Mouse (Mus musculus) liver, embryonic 16.5 days (tissue): ENCODE measurements around the gene Samd4b. TPM values are rescaled to one million over a fixed set of nuclear protein-coding genes. Genes with fewer than 3 reads are reported as not detected.
"Not testable (repeated sequence)": the region's sequence is repeated elsewhere in the genome, so short reads cannot be mapped to it uniquely, and the experiment has no call there.

Source experiments
- ATAC-seq: fragments of 200-750 bp; cut with Nextera tagmentation; 2 replicates; pipeline ENCODE4 v1.8.0; 2017; ENCODE audit warnings: low read depth, mild to moderate bottlenecking, moderate number of reproducible peaks, moderate library complexity
- H3K27ac ChIP-seq: fragments of 300-500 bp; sonication (generic); 2 replicates; pipeline ENCODE4 v1.5.1; 2014; ENCODE audit warnings: mild to moderate bottlenecking, low read length
- H3K27me3 ChIP-seq: fragments of 300-500 bp; sonication (generic); 2 replicates; pipeline ENCODE4 v1.6.1; 2014; ENCODE audit warnings: low read depth, low read length, mixed read lengths; ENCODE audit not compliant: control insufficient read depth, insufficient read depth
- H3K36me3 ChIP-seq: fragments of 300-500 bp; sonication (generic); 2 replicates; pipeline ENCODE4 v1.6.1; 2014; ENCODE audit warnings: mild to moderate bottlenecking; ENCODE audit not compliant: control insufficient read depth, insufficient read depth
- H3K4me1 ChIP-seq: fragments of 300-500 bp; sonication (generic); 2 replicates; pipeline ENCODE4 v1.6.1; 2014; ENCODE audit warnings: low read depth, low read length, mixed read lengths; ENCODE audit not compliant: control insufficient read depth
- H3K4me2 ChIP-seq: fragments of 300-500 bp; sonication (generic); 2 replicates; pipeline ENCODE4 v1.6.1; 2014; ENCODE audit warnings: low read depth, low read length, mixed read lengths
- H3K4me3 ChIP-seq: fragments of 300-500 bp; sonication (generic); 2 replicates; pipeline ENCODE4 v1.5.1; 2014; ENCODE audit warnings: low read depth, mild to moderate bottlenecking, low read length
- H3K9ac ChIP-seq: fragments of 300-500 bp; sonication (generic); 2 replicates; pipeline ENCODE4 v1.6.1; 2014; ENCODE audit warnings: low read depth, low read length
- H3K9me3 ChIP-seq: fragments of 300-500 bp; sonication (generic); replicated peaks from 2 replicates; pipeline ENCODE4 v1.6.1; 2016; ENCODE audit warnings: low read length; ENCODE audit not compliant: control insufficient read depth
- WGBS: fragments of 180-500 bp; shearing (Covaris S2); extraction: QIAGEN DNeasy Blood & Tissue Kit; methylation state at CpG from one replicate; pipeline ENCODE4 v1.1.7; 2014; ENCODE audit not compliant: insufficient replicate concordance; 5-methylcytosine and 5-hydroxymethylcytosine counted together
- polyA plus RNA-seq: library from polyadenylated mRNA; unstranded; fragments of >200 nt; fragmentation: Nextera tagmentation; extraction: Ambion mirVana; gene quantifications from 2 replicates; pipeline ENCODE4 v1.2.1, GENCODE M21; 2015

Gene Samd4b
- polyA plus RNA-seq, 1 experiment from 2014 or later: 3.5 TPM

DNA sequence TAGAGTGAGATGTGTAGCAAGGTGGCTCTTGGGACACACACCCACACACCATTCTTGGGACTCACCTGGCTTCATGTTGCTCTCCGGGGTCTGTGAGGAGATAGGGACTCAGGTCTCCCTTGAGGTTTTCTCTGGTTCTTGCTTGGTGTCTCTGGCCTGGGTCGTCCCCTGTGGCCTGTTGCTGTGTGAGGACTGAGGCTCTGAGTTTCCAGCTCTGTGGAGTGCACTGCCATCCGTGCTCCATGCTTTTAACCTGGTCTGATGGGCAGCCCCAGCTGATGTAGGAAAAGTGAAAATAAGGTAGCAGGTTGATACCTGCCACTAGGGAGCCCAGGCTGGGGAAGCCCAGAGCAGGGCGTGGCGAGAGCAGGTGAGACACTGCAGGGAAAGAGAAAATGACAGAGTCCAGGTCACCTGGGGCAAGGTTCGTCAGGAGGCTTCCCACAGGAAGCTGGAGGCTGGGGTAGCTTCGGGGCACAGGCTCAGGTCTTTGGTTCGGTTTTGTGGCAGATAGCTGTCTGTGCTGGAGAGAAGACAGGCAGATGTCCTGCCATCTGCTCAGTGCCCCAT, 87.5 kb downstream of the Samd4b start, which contains the start of gene Ifnl2:
Ifnl2 (minus strand) TSS at position 51 of the 570 bp plus-strand sequence.
- H3K27ac ChIP-seq, H3K36me3 ChIP-seq, H3K9ac ChIP-seq, H3K27me3 ChIP-seq, H3K4me3 ChIP-seq, H3K9me3 ChIP-seq, H3K4me1 ChIP-seq, ATAC-seq, H3K4me2 ChIP-seq: not testable (repeated sequence)
- WGBS: 45% methylated on average over 8 of the region's 8 CpGs

DNA sequence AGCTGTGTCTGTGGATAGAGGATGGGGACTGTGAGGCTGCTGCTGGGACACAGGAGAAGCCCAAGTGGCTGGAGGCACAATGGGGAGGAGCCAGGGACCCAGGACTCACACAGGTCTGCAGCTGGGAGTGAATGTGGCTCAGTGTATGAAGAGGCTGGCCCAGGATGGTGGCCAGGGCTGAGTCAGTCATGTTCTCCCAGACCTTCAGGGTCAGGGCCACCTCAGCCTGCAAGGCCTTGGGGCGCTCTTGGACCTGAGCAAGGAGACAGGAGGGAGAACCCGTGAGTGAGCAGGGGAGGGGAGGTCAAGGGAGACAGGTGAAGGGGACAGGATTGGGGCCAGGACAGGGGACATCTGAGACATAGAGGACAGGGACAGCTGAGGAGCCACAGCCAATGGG, 88.8 kb downstream of the Samd4b start:
- not testable (repeated sequence) for H3K4me1 ChIP-seq, H3K36me3 ChIP-seq, H3K9me3 ChIP-seq, H3K27ac ChIP-seq, ATAC-seq, H3K4me2 ChIP-seq, H3K27me3 ChIP-seq, H3K9ac ChIP-seq, H3K4me3 ChIP-seq
- 80% methylated on average over 1 of the region's 2 CpGs for WGBS

DNA sequence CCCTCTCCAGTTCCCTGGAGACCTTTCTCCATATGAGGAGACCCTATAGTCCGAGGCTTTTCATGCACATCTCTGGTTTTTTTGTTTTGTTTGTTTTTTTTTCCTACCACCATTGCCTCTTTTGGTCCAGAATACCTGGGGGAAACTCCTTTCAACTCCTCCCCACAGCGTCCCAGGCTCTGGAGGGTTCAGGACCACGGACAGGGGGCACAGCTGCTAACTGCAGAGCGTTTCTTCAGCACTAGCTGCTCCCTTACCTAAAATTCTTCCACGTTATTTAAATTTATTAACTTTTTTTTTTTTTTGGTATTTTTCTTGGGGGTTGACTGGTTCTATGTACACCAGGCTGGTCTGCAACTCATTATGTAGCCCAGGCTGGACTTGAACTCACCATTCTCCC, 92.4 kb downstream of the Samd4b start:
- no peak for ATAC-seq
- Histone ChIP-seq H3K4me2 (no peak overlapping the region), H3K4me3 (no peak overlapping the region), H3K9ac (no peak overlapping the region), H3K27ac (no peak overlapping the region), H3K36me3 (no peaks in the 10 kb centered on the region), H3K4me1 (no peaks in the 10 kb centered on the region), H3K9me3 (no peaks in the 10 kb centered on the region; the same call in 1 of the 2 replicates), H3K27me3 (no peaks in the 10 kb centered on the region)
- 3% methylated on average over 5 of the region's 5 CpGs for WGBS

DNA sequence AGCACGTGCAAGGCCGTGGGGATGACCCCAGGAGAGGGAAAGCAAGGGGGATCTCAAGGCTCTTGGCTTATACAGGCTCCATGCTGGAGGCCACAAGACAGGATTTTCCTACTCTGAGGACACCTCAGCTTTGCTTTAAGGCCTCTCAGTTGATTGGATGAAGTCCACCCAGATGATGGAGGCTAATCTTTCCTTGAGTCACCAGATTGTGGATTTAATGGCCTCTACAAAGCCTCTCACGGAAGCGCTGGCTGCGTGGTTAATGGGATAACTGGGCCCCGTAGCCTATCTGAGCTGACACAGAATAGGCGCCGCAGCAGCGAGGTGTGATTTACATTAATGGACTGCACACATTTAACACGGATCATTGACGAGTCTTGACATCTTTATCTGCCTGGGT, 102.5 kb downstream of the Samd4b start:
- no peaks in the 10 kb centered on the region for H3K9me3 ChIP-seq
- no peak for ATAC-seq
- no peaks in the 10 kb centered on the region for H3K4me1 ChIP-seq
- no peak overlapping the region for H3K4me3 ChIP-seq
- no peaks in the 10 kb centered on the region for H3K36me3 ChIP-seq
- H3K27ac ChIP-seq: no peak overlapping the region
- H3K27me3 ChIP-seq: no peaks in the 10 kb centered on the region
- no peak overlapping the region for H3K9ac ChIP-seq
- 61% methylated on average over 11 of the region's 11 CpGs for WGBS
- H3K4me2 ChIP-seq: no peak overlapping the region

DNA sequence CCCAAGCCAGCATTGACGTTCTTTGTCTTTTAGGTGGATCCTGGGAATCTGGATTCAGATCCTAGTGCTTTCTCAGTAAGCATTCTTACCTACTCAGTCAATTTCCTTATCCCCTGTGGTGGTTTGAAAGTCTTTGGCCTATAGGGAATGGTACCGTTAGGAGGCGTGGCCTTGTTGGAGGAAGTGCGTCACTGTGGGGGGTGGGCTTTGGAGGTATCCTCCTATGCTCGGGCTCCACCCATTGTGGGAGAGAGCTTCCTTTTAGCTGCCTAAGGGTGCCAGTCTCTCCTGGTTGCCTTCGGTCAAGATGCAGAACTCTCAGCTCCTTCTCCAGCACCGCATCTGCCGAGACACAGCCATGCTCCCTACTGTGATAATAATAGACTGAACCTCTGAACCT, 105.6 kb downstream of the Samd4b start:
- ATAC-seq: no peak
- Histone ChIP-seq H3K4me2 (no peak overlapping the region), H3K4me3 (no peak overlapping the region), H3K4me1 (no peaks in the 10 kb centered on the region), H3K9ac (no peak overlapping the region), H3K9me3 (no peaks in the 10 kb centered on the region), H3K36me3 (no peaks in the 10 kb centered on the region), H3K27ac (no peak overlapping the region), H3K27me3 (no peaks in the 10 kb centered on the region; the same call in none of the 2 replicates)
- WGBS: 69% methylated on average over 8 of the region's 8 CpGs

DNA sequence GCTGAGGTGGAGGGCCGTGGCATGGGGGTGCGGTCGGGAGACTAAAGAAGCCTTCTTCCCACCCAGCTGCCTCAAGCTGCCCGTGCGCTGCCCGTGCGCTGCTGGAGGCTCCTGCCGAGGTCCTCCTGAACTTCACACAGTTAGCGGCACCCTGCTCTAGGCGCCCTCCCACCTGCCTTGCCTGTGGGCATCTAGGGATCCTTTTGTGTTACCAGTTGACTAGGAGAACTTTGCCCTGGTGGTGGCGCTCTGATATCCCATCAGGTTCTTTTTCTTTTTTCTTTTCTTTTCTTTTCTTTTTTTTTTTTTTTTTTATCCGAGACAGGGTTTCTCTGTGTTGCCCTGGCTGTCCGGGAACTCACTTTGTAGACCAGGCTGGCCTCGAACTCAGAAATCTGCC, 107.0 kb downstream of the Samd4b start:
- H3K27me3 ChIP-seq: no peaks in the 10 kb centered on the region; the same call in none of the 2 replicates
- ATAC-seq: no peak
- H3K4me1 ChIP-seq: no peaks in the 10 kb centered on the region
- no peak overlapping the region for H3K9ac ChIP-seq
- no peak overlapping the region for H3K27ac ChIP-seq
- WGBS: 34% methylated on average over 14 of the region's 14 CpGs
- H3K4me3 ChIP-seq: no peak overlapping the region
- no peak overlapping the region for H3K4me2 ChIP-seq
- no peaks in the 10 kb centered on the region for H3K9me3 ChIP-seq
- H3K36me3 ChIP-seq: no peaks in the 10 kb centered on the region

DNA sequence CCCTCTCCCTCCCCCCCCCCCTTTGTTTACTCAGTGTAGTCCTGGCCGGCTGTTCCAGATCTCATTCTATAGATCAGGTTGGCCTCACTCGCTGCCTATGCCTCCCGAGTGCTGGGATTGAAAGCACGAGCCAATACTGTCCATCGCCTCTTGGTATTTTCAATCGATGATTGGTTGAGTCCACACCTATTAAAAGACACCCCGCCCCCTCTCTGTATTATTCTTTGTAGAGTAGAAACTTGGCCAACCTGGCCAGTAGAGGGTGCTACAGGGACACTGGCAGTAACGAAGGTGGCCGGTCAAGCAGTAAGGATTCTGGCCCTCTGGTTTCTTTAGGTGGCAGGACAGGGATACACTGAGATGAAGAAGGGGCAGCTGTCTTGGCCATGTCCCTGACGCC, 107.5 kb downstream of the Samd4b start:
- Histone ChIP-seq H3K4me2 (no peak overlapping the region), H3K27me3 (no peaks in the 10 kb centered on the region; the same call in none of the 2 replicates), H3K9me3 (no peaks in the 10 kb centered on the region), H3K4me3 (no peak overlapping the region), H3K36me3 (no peaks in the 10 kb centered on the region), H3K9ac (no peak overlapping the region), H3K27ac (no peak overlapping the region), H3K4me1 (no peaks in the 10 kb centered on the region)
- 7% methylated on average over 10 of the region's 10 CpGs for WGBS
- ATAC-seq: peak; percentile 41; the same call in 1 of the 2 replicates

DNA sequence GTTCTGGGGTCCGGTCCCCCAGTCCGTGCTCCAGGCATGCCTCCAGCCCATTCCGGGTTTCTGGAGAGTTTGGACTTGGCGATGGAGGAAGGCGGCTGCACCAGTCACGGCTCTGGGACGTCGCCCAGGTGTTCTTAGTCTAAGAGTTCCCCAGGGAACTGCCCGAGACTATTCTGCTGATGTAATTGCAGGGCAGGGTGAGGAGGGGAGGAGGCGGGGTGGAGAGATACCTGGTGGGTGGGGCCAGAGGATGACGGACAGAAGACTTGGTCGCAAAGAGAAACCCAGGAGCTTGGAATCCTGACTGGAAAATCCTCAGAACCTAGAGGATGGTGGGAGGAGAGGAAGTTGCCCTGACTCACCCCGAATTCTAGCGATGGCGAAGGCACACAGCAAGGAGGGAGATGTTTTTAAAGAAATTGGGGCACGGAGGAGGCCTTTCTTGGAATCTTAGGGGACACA, 109.9 kb downstream of the Samd4b start:
- Histone ChIP-seq H3K27ac (no peak overlapping the region), H3K9ac (no peak overlapping the region), H3K4me3 (no peak overlapping the region), H3K27me3 (no peaks in the 10 kb centered on the region; the same call in none of the 2 replicates), H3K4me2 (no peak overlapping the region), H3K36me3 (no peaks in the 10 kb centered on the region), H3K9me3 (no peaks in the 10 kb centered on the region), H3K4me1 (no peaks in the 10 kb centered on the region)
- WGBS: 9% methylated on average over 16 of the region's 16 CpGs
- no peak for ATAC-seq

DNA sequence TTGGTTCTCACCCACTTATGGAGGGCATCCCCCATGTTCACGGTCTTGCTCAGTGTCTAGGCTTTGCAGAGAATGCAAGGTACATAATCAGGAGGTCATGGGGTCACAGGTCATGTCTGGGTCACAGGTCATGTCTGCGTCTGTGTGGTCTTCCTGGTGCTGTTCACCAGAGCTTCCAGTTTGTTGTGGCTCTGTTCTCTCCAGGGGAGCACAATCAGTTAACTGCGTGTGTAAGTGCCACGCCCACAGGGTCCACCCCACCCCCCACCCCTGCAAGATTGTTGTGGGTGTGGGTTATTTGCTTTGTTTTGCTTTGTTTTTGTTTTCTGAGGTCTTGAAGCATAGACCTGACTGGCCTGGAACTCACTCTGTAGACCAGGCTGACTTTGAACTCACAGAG, 113.8 kb downstream of the Samd4b start:
- ATAC-seq: no peak
- no peaks in the 10 kb centered on the region for H3K36me3 ChIP-seq
- no peak overlapping the region for H3K9ac ChIP-seq
- 31% methylated on average over 4 of the region's 4 CpGs for WGBS
- no peak overlapping the region for H3K4me2 ChIP-seq
- no peak overlapping the region for H3K4me3 ChIP-seq
- H3K27me3 ChIP-seq: no peaks in the 10 kb centered on the region; the same call in none of the 2 replicates
- H3K4me1 ChIP-seq: no peaks in the 10 kb centered on the region
- H3K9me3 ChIP-seq: no peaks in the 10 kb centered on the region
- no peak overlapping the region for H3K27ac ChIP-seq
